Mouse (Mus musculus) bone marrow macrophage, adult 2 months (primary cell): ENCODE measurements around the gene C77080. TPM values are rescaled to one million over a fixed set of nuclear protein-coding genes. Genes with fewer than 3 reads are reported as not detected.

ENCODE experiments used
- H3K27ac ChIP-seq: 2 replicates; pipeline ENCODE4 v1.5.1; 2012; ENCODE audit warnings: low read depth, low read length; ENCODE audit not compliant: insufficient read depth
- H3K4me1 ChIP-seq: 2 replicates; pipeline ENCODE4 v1.6.1; 2012; ENCODE audit warnings: low read length; ENCODE audit not compliant: control insufficient read depth, insufficient read depth
- H3K4me3 ChIP-seq: 2 replicates; pipeline ENCODE4 v1.5.1; 2012; ENCODE audit warnings: mild to moderate bottlenecking, low read length, moderate library complexity; ENCODE audit not compliant: insufficient read depth
- CTCF ChIP-seq: IDR thresholded peaks from 2 replicates; pipeline ENCODE4 v1.5.1; 2012; ENCODE audit warnings: low read depth, mild to moderate bottlenecking, low read length, moderate library complexity
- POLR2A ChIP-seq: IDR thresholded peaks from 2 replicates; pipeline ENCODE4 v1.6.1; 2012; ENCODE audit warnings: mild to moderate bottlenecking, low read depth, low read length, borderline replicate concordance
- polyA plus RNA-seq: library from polyadenylated mRNA; stranded (reverse); fragments of >200 nt; gene quantifications from 2 replicates; pipeline ENCODE4 v1.2.4, GENCODE M21; 2012; ENCODE audit not compliant: missing spikeins, insufficient read depth, insufficient read length

The C77080 gene
- polyA plus RNA-seq, 1 experiment = 6.3 TPM

- no peak for TF ChIP-seq CTCF
- TF ChIP-seq POLR2A = no peak
- H3K4me3 ChIP-seq = no peak overlapping the region
- peaks cover 63% of the 10 kb centered on the region for H3K4me1 ChIP-seq
- no peak overlapping the region for H3K27ac ChIP-seq
These were observed 29.4 kb downstream of the C77080 start for GRCm38 (mm10) chr4:129231594-129232450.

- TF ChIP-seq CTCF (no peak), POLR2A (no peak)
- Histone ChIP-seq H3K4me3 (no peak overlapping the region), H3K27ac (no peak overlapping the region), H3K4me1 (peaks cover 61% of the 10 kb centered on the region)
These were observed 30.3 kb downstream of the C77080 start for GRCm38 (mm10) chr4:129230926-129231325.

GRCm38 (mm10) chr4:129227985-129228381, 33.2 kb downstream of the C77080 start:
- TF ChIP-seq CTCF (no peak), POLR2A (no peak)
- H3K4me1 ChIP-seq = peaks cover 36% of the 10 kb centered on the region
- H3K4me3 ChIP-seq = no peak overlapping the region
- no peak overlapping the region for H3K27ac ChIP-seq

- H3K4me1 ChIP-seq = peaks cover 31% of the 10 kb centered on the region
- H3K27ac ChIP-seq = no peak overlapping the region
- H3K4me3 ChIP-seq = no peak overlapping the region
- no peak for TF ChIP-seq CTCF
These were observed 33.8 kb downstream of the C77080 start for GRCm38 (mm10) chr4:129227170-129227984.

- Histone ChIP-seq H3K27ac (no peak overlapping the region), H3K4me1 (peaks cover 27% of the 10 kb centered on the region), H3K4me3 (no peak overlapping the region)
- TF ChIP-seq POLR2A (no peak), CTCF (no peak)
These were observed 34.7 kb downstream of the C77080 start for GRCm38 (mm10) chr4:129226441-129226963.

GRCm38 (mm10) chr4:129225315-129225714, 35.9 kb downstream of the C77080 start:
- Histone ChIP-seq H3K4me1 (peaks cover 27% of the 10 kb centered on the region), H3K27ac (no peak overlapping the region), H3K4me3 (no peak overlapping the region)
- no peak for TF ChIP-seq POLR2A
- no peak for TF ChIP-seq CTCF

GRCm38 (mm10) chr4:129223421-129224281, 37.6 kb downstream of the C77080 start:
- Histone ChIP-seq H3K4me3 (no peak overlapping the region), H3K27ac (no peak overlapping the region), H3K4me1 (peaks cover 20% of the 10 kb centered on the region)
- no peak for TF ChIP-seq CTCF
- no peak for TF ChIP-seq POLR2A

GRCm38 (mm10) chr4:129222019-129222925, 38.9 kb downstream of the C77080 start:
- Histone ChIP-seq H3K4me3 (no peak overlapping the region), H3K27ac (no peak overlapping the region), H3K4me1 (peaks cover 11% of the 10 kb centered on the region)
- TF ChIP-seq CTCF (no peak), POLR2A (no peak)
